Mouse (Mus musculus) stomach, embryonic 14.5 days (tissue): ENCODE measurements around the gene Htr1f. TPM values are rescaled to one million over a fixed set of nuclear protein-coding genes. Genes with fewer than 3 reads are reported as not detected.
A peak's percentile ranks its signal among the peaks of the same experiment; 100 is the strongest.

Source experiments
- ATAC-seq: fragments of 200-750 bp; cut with Nextera tagmentation; 2 replicates; pipeline ENCODE4 v1.8.0; 2017; ENCODE audit warnings: low read depth, moderate TSS enrichment; ENCODE audit not compliant: insufficient number of reproducible peaks, insufficient read depth, low FRiP score
- H3K27ac ChIP-seq: fragments of 300-500 bp; sonication (generic); 2 replicates; pipeline ENCODE4 v1.5.1; 2014; ENCODE audit warnings: mild to moderate bottlenecking, low read length, moderate library complexity, mixed read lengths
- H3K27me3 ChIP-seq: fragments of 300-500 bp; sonication (generic); 2 replicates; pipeline ENCODE4 v1.6.1; 2014; ENCODE audit warnings: low read length, control low read depth, mixed read lengths; ENCODE audit not compliant: control insufficient read depth, insufficient read depth
- H3K36me3 ChIP-seq: fragments of 300-500 bp; sonication (generic); 2 replicates; pipeline ENCODE4 v1.6.1; 2014; ENCODE audit warnings: mild to moderate bottlenecking, control low read depth, low read length, moderate library complexity, mixed read lengths; ENCODE audit not compliant: control insufficient read depth, insufficient read depth
- H3K4me1 ChIP-seq: fragments of 300-500 bp; sonication (generic); 2 replicates; pipeline ENCODE4 v1.6.1; 2014; ENCODE audit warnings: low read length, control low read depth, mixed read lengths; ENCODE audit not compliant: control insufficient read depth, insufficient read depth
- H3K4me2 ChIP-seq: fragments of 300-500 bp; sonication (generic); replicated peaks from 2 replicates; pipeline ENCODE4 v1.6.1; 2014; ENCODE audit warnings: low read depth, low read length, control low read depth
- H3K4me3 ChIP-seq: fragments of 300-500 bp; sonication (generic); 2 replicates; pipeline ENCODE4 v1.5.1; 2014; ENCODE audit warnings: low read depth, low read length, control low read depth
- H3K9ac ChIP-seq: fragments of 300-500 bp; sonication (generic); replicated peaks from 2 replicates; pipeline ENCODE4 v1.6.1; 2014; ENCODE audit warnings: low read depth, mild to moderate bottlenecking, control low read depth, low read length, moderate library complexity, mixed read lengths
- H3K9me3 ChIP-seq: fragments of 300-500 bp; sonication (generic); 2 replicates; pipeline ENCODE4 v1.6.1; 2016; ENCODE audit warnings: low read depth, low read length, control low read depth; ENCODE audit not compliant: control insufficient read depth
- WGBS: fragments of 180-500 bp; shearing (Covaris S2); extraction: QIAGEN DNeasy Blood & Tissue Kit; methylation state at CpG from one replicate; pipeline ENCODE4 v1.1.7; 2014; 5-methylcytosine and 5-hydroxymethylcytosine counted together
- polyA plus RNA-seq: library from polyadenylated mRNA; unstranded; fragments of >200 nt; fragmentation: Nextera tagmentation; extraction: Ambion mirVana; gene quantifications from 2 replicates; pipeline ENCODE4 v1.2.1, GENCODE M21; 2014

Htr1f gene
- not detected in 2 replicates for polyA plus RNA-seq

DNA sequence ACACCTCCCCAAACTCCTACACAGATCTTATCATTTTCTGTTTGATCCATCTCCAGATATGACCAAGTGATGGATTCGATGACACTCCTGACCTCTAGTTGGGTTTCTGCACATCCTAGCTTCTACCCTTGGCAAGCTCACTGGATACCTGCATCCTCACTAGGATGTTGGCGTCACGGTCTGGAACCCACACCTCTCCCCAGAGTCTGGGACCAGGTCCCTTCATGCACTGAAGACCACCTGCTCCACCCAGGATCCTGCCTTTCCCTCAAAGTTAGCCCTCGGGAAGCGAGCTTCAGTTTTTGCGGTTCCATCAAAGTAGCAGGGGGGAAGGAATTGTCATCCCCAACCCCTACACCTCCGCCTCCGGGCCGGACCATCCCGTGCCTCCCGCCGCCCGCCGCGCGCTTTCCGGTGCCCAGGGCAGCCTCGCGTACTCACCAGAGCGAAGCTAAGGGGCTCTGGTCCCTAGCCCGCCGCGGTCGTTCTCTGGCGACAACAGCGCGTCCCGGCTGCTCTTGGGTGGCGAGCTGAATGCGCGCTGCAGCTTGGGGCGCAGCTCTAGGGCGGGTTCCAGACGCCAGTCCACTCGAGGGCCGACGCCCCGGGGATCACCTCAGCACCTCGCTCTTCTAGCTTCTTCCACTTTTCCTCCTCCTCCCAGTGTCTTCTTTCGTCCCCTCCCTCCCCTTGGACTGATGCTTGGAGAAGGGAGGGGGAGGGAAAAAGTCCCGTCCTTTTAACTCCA is at the start of gene Htr1f:
Gene Htr1f (minus strand): TSS at position 671 of the 748 bp plus-strand sequence.
- peak; percentile 58; the same call in 1 of the 2 replicates for ATAC-seq
- Histone ChIP-seq H3K9ac (no peak within 1 kb of the TSS), H3K27me3 (no peaks in the 10 kb centered on the region), H3K4me2 (peak within 1 kb of the TSS; percentile 85), H3K4me1 (no peaks in the 10 kb centered on the region), H3K36me3 (no peaks in the 10 kb centered on the region), H3K9me3 (no peaks in the 10 kb centered on the region), H3K27ac (no peak within 1 kb of the TSS), H3K4me3 (peak within 1 kb of the TSS; percentile 31)
- WGBS: 4% methylated on average over 41 of the region's 41 CpGs

DNA sequence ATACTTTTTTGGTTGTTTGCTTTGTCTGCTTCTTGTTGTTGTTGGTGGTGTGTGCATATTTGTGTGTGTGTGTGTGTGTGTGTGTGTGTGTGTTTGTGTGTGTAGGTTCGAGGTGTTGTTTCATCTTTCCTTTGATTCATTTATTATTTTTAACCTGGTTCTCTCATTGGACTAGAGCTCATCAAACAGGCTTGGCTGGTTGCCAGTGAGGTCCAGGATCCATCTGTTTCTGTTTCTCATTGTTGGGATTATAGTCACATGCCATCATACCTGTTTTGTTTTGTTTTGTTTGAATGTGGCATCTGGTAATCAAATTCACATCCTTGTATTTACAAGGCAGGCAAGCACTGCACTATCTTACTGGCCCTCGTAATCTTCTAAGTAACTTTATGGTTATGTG is 34.1 kb upstream of the Htr1f start:
- no peak overlapping the region for H3K27ac ChIP-seq
- H3K27me3 ChIP-seq: no peaks in the 10 kb centered on the region
- 70% methylated on average over 2 of the region's 2 CpGs for WGBS

DNA sequence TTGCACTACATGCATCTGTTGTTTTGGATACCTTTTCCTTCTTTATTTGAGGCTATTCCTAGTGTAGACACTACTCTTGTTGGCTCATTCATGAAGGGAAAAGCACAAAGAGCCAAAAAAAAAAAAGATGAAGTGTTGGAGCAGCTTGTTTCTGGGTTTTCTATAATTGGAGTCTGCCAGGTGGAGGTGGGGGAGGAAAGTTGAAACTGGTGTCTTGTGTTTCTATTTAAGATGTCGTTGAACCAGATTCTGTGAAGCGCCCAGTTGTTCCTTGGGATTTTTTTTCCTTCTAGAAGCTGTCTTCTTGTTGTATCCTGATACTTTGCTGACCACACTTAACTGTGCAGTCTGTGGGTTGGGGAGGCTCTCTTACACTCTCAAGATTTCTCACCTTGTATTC is 23.7 kb upstream of the Htr1f start:
- ATAC-seq: no peak
- Histone ChIP-seq H3K9me3 (no peaks in the 10 kb centered on the region), H3K4me2 (no peak overlapping the region), H3K36me3 (no peaks in the 10 kb centered on the region), H3K9ac (no peak overlapping the region), H3K27ac (no peak overlapping the region), H3K4me3 (no peak overlapping the region), H3K27me3 (no peaks in the 10 kb centered on the region), H3K4me1 (no peaks in the 10 kb centered on the region)
- WGBS: 82% methylated on average over 2 of the region's 2 CpGs

More for the DNA sequence above, 34.1 kb upstream of the Htr1f start:
- Histone ChIP-seq H3K36me3 (no peaks in the 10 kb centered on the region), H3K4me2 (no peak overlapping the region), H3K4me1 (no peaks in the 10 kb centered on the region), H3K4me3 (no peak overlapping the region), H3K9me3 (no peaks in the 10 kb centered on the region), H3K9ac (no peak overlapping the region)
- ATAC-seq: no peak

DNA sequence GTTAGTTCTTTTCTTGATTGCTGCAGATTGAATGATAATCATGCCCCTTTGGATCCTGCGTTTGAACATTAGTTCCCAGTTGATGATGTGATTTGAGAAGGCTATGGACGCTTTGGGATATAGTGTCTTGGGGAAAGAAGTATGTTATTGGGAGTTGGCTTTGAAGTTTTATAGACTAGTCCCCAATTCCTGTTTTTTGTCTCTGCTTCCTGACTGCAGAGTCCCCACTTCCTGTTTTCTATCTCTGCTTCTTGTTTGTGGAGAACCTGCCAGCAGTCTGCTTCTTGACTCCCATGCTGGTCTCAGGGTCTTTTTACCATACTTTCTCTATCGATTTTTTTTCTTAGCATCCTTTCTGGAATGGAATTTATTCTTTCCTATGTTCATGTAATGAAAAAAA is 22.2 kb upstream of the Htr1f start:
- no peaks in the 10 kb centered on the region for H3K36me3 ChIP-seq
- H3K27ac ChIP-seq: no peak overlapping the region
- H3K27me3 ChIP-seq: no peaks in the 10 kb centered on the region
- no peaks in the 10 kb centered on the region for H3K4me1 ChIP-seq
- H3K4me2 ChIP-seq: no peak overlapping the region
- 82% methylated on average over 3 of the region's 3 CpGs for WGBS
- H3K9me3 ChIP-seq: no peaks in the 10 kb centered on the region
- H3K9ac ChIP-seq: no peak overlapping the region
- H3K4me3 ChIP-seq: no peak overlapping the region
- no peak for ATAC-seq

DNA sequence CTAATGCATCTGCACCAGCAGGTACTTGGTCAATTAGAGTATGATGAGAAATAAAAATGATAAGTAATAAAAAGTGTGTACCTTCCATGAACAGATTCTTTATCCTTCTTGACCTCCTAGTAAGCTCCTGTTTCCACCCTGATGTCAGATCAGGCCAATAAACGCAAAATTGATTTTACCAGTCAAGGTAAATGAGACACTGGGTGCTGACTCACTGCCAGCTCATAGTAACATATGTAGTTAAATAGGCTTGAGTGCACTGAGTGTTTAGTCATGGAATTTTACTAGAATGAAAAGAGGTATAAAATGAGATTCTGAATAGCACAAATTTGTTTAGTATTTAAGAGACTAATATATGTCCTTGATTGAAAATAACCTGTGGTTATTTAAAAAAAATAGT is 6.6 kb upstream of the Htr1f start:
- Histone ChIP-seq H3K9me3 (no peaks in the 10 kb centered on the region), H3K27ac (no peak overlapping the region), H3K36me3 (no peaks in the 10 kb centered on the region), H3K9ac (no peak overlapping the region), H3K4me3 (no peak overlapping the region), H3K4me2 (no peak overlapping the region), H3K27me3 (no peaks in the 10 kb centered on the region), H3K4me1 (no peaks in the 10 kb centered on the region)
- WGBS: 79% methylated on average over 1 of the region's 1 CpGs
- no peak for ATAC-seq

DNA sequence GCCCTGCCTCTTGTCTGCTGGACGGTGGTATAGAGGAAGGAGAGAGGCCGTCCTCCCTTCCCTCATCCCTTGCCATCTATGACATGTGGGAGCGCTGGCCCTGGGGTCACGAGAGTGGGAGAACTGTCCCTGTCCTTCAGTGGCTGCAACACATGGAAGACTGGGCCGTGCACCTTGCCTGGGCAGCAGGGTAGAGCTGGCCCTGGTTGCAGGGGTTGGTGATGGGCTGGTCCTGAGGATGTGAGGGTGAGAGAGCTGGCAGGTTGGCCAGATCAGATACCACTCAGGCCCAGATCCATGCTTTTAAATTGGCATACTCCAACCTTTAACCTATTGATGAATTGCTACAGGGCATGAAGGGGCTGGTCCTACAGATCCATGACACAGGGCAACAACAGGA is 12.1 kb downstream of the Htr1f start:
- Histone ChIP-seq H3K27ac (no peak overlapping the region), H3K9ac (no peak overlapping the region), H3K9me3 (no peaks in the 10 kb centered on the region), H3K4me1 (no peaks in the 10 kb centered on the region), H3K27me3 (no peaks in the 10 kb centered on the region), H3K36me3 (no peaks in the 10 kb centered on the region), H3K4me3 (no peak overlapping the region), H3K4me2 (no peak overlapping the region)
- ATAC-seq: peak; percentile 56
- WGBS: 88% methylated on average over 5 of the region's 5 CpGs

DNA sequence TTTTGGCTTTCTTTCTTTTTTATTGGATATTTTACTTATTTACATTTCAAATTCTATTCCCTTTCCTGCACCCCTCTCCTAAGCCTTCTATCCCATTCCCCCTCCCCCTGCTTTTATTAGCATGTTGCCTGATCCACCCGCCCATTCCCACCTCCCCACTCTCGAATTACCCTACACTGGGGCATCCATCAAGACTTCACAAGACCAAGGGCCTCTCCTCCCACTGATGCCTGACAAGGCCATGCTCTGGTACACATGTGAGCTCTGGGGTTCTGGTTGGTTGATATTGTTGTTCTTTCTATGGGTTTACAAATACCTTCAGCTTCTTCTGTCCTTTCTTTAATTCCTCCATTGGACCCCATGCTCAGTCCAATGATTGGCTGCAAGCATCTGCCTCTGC is 22.2 kb downstream of the Htr1f start:
- no peak overlapping the region for H3K9ac ChIP-seq
- ATAC-seq: no peak
- H3K9me3 ChIP-seq: no peaks in the 10 kb centered on the region
- H3K4me3 ChIP-seq: no peak overlapping the region
- no peak overlapping the region for H3K4me2 ChIP-seq
- no peaks in the 10 kb centered on the region for H3K36me3 ChIP-seq
- 18% methylated on average over 2 of the region's 2 CpGs for whole genome bisulfite sequencing
- H3K27ac ChIP-seq: no peak overlapping the region
- no peaks in the 10 kb centered on the region for H3K27me3 ChIP-seq
- no peaks in the 10 kb centered on the region for H3K4me1 ChIP-seq

DNA sequence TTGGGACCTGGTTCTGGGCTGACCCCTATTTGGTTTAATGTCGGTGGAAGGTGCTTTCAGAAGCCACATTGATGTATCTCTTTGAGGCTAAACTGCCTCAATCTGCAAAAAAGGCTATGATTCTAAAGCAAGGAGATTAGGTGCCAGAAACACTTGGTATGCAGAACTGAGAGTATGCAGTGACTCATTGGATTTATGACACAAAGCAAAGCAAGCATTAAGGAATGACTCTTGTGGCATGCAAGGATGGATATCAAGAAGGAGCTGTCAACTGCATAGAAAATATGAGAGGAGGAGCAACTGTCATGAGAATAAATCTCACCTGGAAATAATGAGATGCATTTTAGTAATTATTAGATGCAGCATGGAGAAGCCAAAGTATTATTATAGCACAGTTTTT is 35.8 kb downstream of the Htr1f start:
- H3K4me2 ChIP-seq: no peak overlapping the region
- no peak overlapping the region for H3K9ac ChIP-seq
- no peaks in the 10 kb centered on the region for H3K36me3 ChIP-seq
- no peaks in the 10 kb centered on the region for H3K9me3 ChIP-seq
- H3K4me3 ChIP-seq: no peak overlapping the region
- H3K4me1 ChIP-seq: no peaks in the 10 kb centered on the region
- WGBS: 58% methylated on average over 1 of the region's 1 CpGs
- H3K27me3 ChIP-seq: no peaks in the 10 kb centered on the region
- ATAC-seq: no peak
- no peak overlapping the region for H3K27ac ChIP-seq

DNA sequence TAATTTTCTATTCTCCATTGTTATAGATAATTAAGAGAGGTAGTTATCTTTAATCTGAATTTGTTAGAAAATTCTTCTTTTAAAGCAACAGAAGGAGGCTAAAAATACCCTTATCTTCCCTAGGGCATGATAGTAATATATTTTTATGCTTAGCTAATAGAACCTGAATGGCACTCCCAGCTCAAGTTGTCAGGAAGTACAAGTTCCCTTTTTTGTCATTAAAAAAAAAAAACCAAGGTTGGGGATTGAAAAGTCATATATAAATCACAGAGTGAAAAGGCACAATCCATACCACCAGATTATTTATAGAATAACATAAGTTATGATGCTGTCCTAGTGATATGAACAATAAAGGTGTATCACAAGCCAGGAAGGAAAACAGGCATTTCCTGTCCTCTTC is 39.4 kb downstream of the Htr1f start:
- Histone ChIP-seq H3K4me1 (no peaks in the 10 kb centered on the region), H3K4me2 (no peak overlapping the region), H3K36me3 (no peaks in the 10 kb centered on the region), H3K9me3 (no peaks in the 10 kb centered on the region), H3K9ac (no peak overlapping the region), H3K27me3 (no peaks in the 10 kb centered on the region), H3K27ac (no peak overlapping the region), H3K4me3 (no peak overlapping the region)
- ATAC-seq: no peak
